Mouse (Mus musculus): ENCODE data around the gene Dync1i2.

Dync1i2 gene

DNA sequence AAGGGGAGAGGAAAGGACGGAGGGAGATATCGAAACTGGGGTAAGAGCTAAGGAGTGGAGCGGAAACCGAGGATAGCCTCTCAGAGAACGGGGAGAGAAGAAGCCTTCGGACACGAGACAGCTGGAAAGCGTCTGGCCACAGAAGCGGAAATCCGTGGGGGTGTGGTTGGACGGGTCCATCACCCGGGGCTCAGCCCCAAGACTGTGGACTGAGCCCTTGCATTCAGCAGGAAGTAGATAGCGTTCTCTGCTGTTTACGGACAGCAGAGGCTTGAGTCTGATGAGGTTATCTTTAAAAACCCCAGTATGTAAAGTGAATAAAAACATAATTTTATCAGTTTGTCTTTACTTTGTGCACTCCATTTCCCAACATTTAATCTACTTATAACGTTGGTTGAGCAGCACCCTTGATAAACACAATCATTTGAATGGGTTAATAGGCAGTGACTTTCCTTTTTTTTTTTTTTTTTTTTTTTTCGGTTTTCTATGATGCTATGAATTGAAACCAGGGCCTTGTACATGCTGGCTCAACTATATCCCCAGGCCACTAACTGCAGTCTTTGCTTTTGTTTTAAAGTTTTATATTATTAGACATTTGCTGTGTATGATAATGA lies 7.6 kb upstream of the Dync1i2 start:
- DNase-seq (ENCODE audit: low spot score), result no peak

DNA sequence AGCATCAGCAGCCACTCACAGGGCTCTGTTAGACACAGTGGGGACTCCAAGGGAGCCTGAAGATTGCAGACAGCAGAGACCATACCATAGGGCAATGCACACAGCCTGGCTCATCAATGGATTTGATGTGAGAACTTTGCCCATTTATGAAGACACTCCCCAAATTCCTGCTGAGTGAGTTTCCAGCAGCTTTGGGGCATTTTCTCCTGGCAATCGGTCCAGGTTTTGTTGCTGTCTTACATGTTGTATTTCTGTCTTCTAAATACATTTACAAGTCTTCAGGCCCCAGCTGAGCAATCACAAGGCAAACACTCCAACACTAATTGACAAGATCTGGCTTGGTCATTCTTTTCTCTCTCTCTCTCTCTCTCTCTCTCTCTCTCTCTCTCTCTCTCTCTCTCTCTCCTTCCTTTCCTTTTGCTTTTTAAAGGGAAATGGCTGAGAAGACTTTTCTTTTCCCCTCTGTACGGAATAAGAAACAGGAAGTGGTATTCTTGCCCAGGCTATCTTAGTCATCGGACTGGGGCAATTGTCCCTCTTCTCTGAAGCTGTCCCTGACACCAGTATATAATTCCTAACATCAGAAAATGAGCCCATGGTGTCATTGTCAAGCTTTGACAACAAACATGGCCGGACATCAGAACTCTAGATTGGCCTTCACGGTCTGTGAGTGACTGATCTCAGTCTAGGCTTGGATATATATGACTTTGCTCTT lies 2.3 kb upstream of the Dync1i2 start:
- DNase-seq (ENCODE audit: low spot score), result no peak

- no peak for DNase-seq (ENCODE audit: low spot score)
Observed at GRCm38 (mm10) chr2:71211096-71211495, 410 bp upstream of the Dync1i2 start.

DNA sequence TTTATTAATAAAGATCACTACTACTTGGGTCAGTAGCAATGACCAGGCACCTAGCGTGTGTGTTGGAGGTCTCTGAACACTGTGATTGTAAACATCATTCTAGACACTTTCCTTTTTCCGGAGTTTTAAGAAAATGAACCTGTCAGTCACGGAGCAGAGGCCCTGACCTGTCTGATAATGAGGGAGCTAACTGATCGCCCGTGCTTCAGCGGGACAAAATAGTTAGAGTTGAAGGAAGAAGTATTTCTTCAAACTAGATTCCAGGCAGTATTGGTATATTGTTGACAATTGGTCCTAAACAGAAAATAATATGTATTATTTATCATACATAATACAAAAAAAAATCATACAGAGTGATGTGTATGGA lies 837 bp downstream of the Dync1i2 start:
- DNase-seq (ENCODE audit: low spot score), result no peak

DNA sequence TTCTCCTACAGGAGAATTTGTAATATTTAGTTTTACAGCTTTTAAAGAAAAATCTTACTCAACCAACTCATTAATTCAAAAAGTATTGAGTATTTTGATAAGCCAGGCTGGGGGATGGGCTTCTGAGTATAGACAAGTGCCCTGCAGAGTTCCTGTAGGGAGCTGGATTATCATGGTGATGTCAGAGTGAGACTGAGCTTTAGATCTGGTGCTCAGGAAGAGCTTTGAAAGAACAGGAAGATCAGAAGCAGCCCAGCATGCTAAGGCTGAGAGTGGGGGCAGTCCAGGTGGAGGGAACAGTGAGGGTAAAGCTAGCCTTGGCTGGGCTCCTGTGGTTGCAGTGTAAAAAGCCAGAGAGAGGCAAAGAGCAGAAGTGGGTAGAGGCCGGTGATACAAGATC lies 9.5 kb downstream of the Dync1i2 start:
- DNase-seq (ENCODE audit: low spot score), result no peak

GRCm38 (mm10) chr2:71227398-71227797 lies 15.9 kb downstream of the Dync1i2 start:
- DNase-seq (ENCODE audit: low spot score), result no peak

GRCm38 (mm10) chr2:71229603-71230002 lies 18.1 kb downstream of the Dync1i2 start:
- DNase-seq (ENCODE audit: low spot score), result no peak

DNA sequence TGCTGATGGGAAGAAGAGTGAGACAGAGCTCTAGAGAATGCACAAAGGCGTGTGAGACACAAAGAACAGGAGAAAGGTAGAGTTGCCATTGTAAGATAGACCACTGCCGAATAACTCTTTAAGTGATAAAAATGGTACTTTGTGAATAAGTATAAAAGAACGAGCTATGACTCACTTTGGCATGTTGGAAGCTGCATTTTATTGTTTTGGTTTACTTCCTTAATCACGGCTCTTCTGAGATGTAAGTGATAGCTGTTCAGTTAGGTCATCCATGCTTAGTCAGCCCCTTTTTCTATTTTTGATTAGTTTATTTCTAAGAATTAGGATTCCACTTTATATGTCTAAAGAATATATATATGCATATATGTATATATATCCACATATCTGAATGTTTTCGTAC lies 20.4 kb downstream of the Dync1i2 start:
- DNase-seq (ENCODE audit: low spot score), result no peak

GRCm38 (mm10) chr2:71232976-71233375 lies 21.5 kb downstream of the Dync1i2 start:
- no peak for DNase-seq (ENCODE audit: low spot score)

DNA sequence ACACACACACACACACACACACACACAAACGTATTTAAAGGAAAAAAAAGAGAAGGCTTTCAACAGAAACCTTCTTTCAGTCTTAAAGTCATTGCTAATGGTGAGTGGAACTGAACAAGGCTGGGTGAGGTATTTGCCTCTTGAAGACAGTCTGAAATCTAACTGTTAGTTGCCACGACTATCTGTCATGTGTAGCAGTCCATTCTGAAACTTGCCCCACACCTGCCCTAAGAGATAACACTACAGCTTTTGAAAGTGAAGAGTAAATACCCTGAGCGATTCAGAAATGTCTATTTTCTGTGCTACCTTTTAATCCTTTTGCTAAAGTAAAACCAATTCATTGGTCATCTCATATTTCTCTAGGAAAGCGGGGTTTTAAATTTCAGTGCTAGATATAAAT lies 23.9 kb downstream of the Dync1i2 start:
- no peak for DNase-seq (ENCODE audit: low spot score)

DNA sequence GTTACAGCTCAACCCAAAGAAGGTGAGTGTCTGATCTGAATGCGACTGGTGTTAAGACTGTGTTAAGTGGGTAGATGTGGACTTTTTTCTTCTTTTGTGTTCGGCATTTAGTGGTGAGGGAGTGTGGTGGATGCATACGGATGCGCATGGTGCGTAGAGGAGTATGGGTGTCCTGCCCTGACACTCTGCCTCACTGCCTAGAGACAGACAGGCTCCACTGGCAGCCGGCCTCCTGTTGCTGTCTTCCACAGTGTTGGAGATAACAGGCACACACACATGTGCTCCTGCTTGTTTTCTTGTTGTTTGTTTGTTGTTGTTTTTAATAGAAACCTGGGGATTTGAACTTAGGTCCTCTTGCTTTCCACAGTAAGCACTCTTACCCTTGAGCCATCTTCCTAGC lies 24.5 kb downstream of the Dync1i2 start:
- no peak for DNase-seq (ENCODE audit: low spot score)

GRCm38 (mm10) chr2:71241505-71241904 lies 30.0 kb downstream of the Dync1i2 start:
- no peak for DNase-seq (ENCODE audit: low spot score)

DNA sequence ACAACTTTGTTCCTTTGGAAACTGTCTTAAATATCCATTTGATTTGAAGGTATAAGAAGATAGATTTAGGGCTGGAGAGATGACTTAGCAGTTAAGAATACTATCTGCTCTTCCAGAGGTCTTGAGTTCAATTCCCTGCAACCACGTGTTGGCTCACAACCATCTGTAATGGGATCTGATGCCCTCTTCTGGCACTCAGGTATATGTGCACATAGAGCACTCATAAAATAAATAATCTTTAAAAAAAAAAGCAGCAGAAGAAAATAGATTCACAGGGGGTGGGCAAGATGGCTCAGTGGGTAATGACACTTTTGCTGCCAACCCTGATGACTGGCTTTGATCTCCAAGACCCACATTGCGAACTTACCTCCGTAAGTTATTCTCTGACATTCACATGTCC lies 30.7 kb downstream of the Dync1i2 start:
- DNase-seq (ENCODE audit: low spot score), result no peak

DNA sequence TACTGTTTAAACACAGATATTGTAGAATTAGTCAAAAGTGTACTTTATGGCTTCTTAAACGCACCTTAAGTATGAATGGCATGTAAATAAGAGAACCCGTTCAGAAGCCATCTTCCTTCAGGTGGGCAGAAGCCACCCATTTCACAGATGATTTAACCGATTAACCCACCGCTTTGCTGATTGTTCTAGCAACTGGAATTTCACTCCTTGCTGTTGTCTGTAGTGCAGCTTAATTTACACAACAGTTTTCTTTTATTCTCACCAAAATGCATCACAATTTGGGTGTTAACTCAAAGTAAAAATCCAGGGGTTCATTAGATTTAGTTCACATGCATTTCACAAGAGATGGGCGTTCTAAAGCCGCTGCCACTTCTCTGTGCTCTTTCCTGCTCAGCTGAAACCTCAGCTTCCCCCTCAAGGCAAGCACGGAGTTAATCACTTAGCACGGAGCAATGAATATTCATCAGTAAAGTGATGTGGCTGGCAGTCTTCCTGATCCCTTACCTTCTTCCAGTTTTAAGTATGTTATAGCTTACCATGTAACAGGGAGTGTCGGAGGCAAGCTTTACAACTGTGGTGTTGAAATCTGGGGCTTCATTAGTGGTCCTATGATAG lies 31.7 kb downstream of the Dync1i2 start:
- DNase-seq (ENCODE audit: low spot score), result no peak

- DNase-seq (ENCODE audit: low spot score), result no peak
Observed at GRCm38 (mm10) chr2:71244807-71245206, 33.3 kb downstream of the Dync1i2 start.

- no peak for DNase-seq (ENCODE audit: low spot score)
Observed at GRCm38 (mm10) chr2:71245416-71245815, 33.9 kb downstream of the Dync1i2 start.

- DNase-seq (ENCODE audit: low spot score), result no peak
Observed at GRCm38 (mm10) chr2:71246096-71246495, 34.6 kb downstream of the Dync1i2 start.

GRCm38 (mm10) chr2:71248071-71248470 lies 36.6 kb downstream of the Dync1i2 start:
- DNase-seq (ENCODE audit: low spot score), result no peak

DNA sequence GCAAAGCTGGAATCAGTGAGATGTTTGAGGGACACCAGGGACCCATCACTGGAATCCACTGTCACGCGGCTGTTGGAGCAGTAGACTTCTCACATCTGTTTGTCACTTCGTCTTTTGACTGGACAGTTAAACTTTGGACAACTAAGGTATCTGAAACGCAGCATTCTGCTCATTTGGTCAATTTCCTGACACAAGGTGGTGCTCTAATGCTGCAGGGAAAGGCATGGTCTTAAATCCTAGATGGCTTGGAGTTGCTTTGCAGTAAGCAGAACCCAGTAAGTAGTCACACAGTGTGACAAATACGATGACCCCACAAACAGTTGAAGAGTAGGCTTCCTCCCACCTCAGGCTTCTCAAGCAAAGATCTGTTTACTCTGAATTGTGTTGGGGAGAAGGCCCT lies 39.3 kb downstream of the Dync1i2 start:
- DNase-seq (ENCODE audit: low spot score), result no peak

DNA sequence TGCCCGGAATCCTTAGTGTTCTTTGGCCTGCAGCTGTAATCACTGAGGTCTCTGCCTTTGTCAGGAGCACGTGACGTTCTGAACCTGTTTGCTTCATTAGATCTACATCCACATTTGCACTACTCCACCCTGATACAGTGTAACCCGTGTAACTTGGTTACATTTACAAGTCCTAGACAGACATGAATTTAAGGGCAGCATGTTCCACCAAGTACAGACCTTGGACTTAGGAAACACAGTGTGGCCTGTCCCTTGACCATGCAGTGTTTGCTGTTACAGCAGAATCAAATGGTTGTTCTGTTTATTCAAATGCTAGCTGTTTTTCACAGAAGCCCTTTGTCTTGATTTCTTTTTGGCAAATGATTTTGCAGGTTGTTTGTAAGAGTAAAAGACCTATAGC lies 43.3 kb downstream of the Dync1i2 start:
- DNase-seq (ENCODE audit: low spot score), result no peak

DNA sequence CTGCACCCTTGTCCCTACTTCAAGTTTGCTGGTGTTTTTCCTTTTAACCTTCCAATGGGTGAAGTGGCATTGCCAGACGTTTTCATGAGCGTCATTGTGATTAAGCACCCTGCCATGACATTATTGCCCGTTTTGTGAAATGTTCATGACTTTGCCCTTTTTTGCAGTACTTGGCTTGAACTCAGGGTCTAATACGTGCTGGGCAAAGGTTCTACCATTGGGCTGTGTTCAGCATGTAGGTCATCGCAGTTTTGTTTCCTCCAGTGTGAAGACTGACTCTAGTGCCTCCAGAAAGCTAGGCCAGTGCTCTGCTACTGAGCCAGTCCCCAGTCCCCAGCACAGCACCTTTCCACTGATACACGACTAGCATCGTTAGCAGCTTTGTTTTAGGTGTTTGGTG lies 45.1 kb downstream of the Dync1i2 start:
- DNase-seq (ENCODE audit: low spot score), result no peak

DNA sequence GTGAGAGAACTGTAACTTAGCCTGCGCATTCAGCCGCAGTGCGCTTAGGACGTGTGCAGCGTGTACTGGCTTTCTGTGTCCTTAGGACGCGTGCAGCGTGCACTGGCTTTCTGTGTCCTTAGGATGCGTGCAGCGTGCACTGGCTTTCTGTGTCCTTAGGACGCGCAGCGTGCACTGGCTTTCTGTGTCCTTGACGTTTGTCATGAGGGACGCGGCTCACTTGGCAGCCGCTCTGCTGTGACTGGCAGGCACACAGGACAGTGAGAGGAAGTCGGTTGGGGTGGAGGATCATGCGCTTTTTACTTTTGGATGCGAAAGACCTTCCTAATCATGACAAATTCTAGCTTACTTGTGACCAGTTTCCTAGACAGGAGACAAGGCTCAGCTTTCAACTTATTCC lies 53.1 kb downstream of the Dync1i2 start:
- DNase-seq (ENCODE audit: low spot score), result no peak

DNA sequence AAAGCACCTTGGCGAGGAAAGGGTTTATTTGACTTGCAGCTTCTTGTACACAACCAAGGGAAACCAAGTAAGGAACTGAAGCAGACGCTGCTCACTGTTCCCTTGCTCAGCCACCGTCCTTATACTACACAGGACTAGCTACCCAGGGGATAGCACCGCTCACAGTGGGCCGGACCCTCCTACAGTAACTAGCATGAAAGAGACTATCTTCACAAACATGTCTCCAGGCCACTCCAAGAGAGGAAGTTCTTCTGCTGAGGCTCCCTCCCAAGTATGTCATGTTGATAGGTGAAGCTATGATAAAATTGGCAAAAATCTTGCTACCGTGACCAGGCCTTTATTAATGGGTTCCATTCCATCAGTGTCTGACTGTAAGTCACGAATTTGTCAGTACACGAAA lies 57.2 kb downstream of the Dync1i2 start:
- no peak for DNase-seq (ENCODE audit: low spot score)

GRCm38 (mm10) chr2:71269332-71269731 lies 57.8 kb downstream of the Dync1i2 start:
- DNase-seq (ENCODE audit: low spot score), result no peak
